Mouse (Mus musculus) G1E-ER4 (cell line): ENCODE measurements around the gene 4930524B15Rik. TPM values are rescaled to one million over a fixed set of nuclear protein-coding genes. Genes with fewer than 3 reads are reported as not detected.

ENCODE experiments used
- GATA1 ChIP-seq: IDR thresholded peaks from one replicate; pipeline ENCODE4 v1.8.0; 2012; ENCODE audit warnings: low read length, inconsistent platforms
- polyA plus RNA-seq: library from polyadenylated mRNA; stranded (reverse); fragments of >175 nt; gene quantifications from 2 replicates; pipeline ENCODE4 v1.2.3, GENCODE M21; 2012

4930524B15Rik gene
- polyA plus RNA-seq: not detected in 2 replicates

GRCm38 (mm10) chr11:31965256-31966134, at the start of gene 4930524B15Rik:
4930524B15Rik (plus strand) TSS chr11:31965592.
- TF ChIP-seq GATA1: no peak

GRCm38 (mm10) chr11:31917769-31918168, 47.6 kb upstream of the 4930524B15Rik start:
- no peak for TF ChIP-seq GATA1

- TF ChIP-seq GATA1: no peak
Measured at GRCm38 (mm10) chr11:31930051-31930450, 35.3 kb upstream of the 4930524B15Rik start.

- TF ChIP-seq GATA1: no peak
Measured at GRCm38 (mm10) chr11:31935652-31936051, 29.7 kb upstream of the 4930524B15Rik start.

GRCm38 (mm10) chr11:31936910-31937525, 28.4 kb upstream of the 4930524B15Rik start:
- no peak for TF ChIP-seq GATA1

- no peak for TF ChIP-seq GATA1
Measured at GRCm38 (mm10) chr11:31940898-31941639, 24.3 kb upstream of the 4930524B15Rik start.

GRCm38 (mm10) chr11:31941640-31942638, 23.5 kb upstream of the 4930524B15Rik start:
- no peak for TF ChIP-seq GATA1

- no peak for TF ChIP-seq GATA1
Measured at GRCm38 (mm10) chr11:31945471-31945870, 19.9 kb upstream of the 4930524B15Rik start.

- TF ChIP-seq GATA1: no peak
Measured at GRCm38 (mm10) chr11:31948462-31949330, 16.7 kb upstream of the 4930524B15Rik start.

GRCm38 (mm10) chr11:31949331-31949785, 16.0 kb upstream of the 4930524B15Rik start:
- TF ChIP-seq GATA1: no peak

- no peak for TF ChIP-seq GATA1
Measured at GRCm38 (mm10) chr11:31960071-31960470, 5.3 kb upstream of the 4930524B15Rik start.

- TF ChIP-seq GATA1: no peak
Measured at GRCm38 (mm10) chr11:31963993-31964392, 1.4 kb upstream of the 4930524B15Rik start.

GRCm38 (mm10) chr11:31974132-31974531, 8.7 kb downstream of the 4930524B15Rik start:
- TF ChIP-seq GATA1: no peak

- TF ChIP-seq GATA1: no peak
Measured at GRCm38 (mm10) chr11:31974826-31975225, 9.4 kb downstream of the 4930524B15Rik start.
